Mouse (Mus musculus) embryonic facial prominence, embryonic 10.5 days (tissue): Measurements from ENCODE around the gene Uqcc1. TPM values are rescaled to one million over a fixed set of nuclear protein-coding genes. Genes with fewer than 3 reads are reported as not detected.

ENCODE experiments used
- DNase-seq: peaks from one replicate; pipeline ENCODE4 v3.0.0-alpha.2; 2017; ENCODE audit warnings: low spot score
- H3K27ac ChIP-seq: fragments of 300-500 bp; sonication (generic); replicated peaks from 2 replicates; pipeline ENCODE4 v1.5.1; 2016; ENCODE audit warnings: mild to moderate bottlenecking
- H3K27me3 ChIP-seq: fragments of 300-500 bp; sonication (generic); replicated peaks from 2 replicates; pipeline ENCODE4 v1.6.1; 2016; ENCODE audit warnings: low read depth, mild to moderate bottlenecking; ENCODE audit not compliant: poor library complexity, severe bottlenecking
- H3K36me3 ChIP-seq: fragments of 300-500 bp; sonication (generic); replicated peaks from 2 replicates; pipeline ENCODE4 v1.6.1; 2016; ENCODE audit warnings: mild to moderate bottlenecking, moderate library complexity
- H3K4me1 ChIP-seq: fragments of 300-500 bp; sonication (generic); 2 replicates; pipeline ENCODE4 v1.6.1; 2016
- H3K4me3 ChIP-seq: fragments of 300-500 bp; sonication (generic); 2 replicates; pipeline ENCODE4 v1.5.1; 2016; ENCODE audit warnings: mild to moderate bottlenecking, moderate library complexity
- H3K9me3 ChIP-seq: fragments of 300-500 bp; sonication (generic); 2 replicates; pipeline ENCODE4 v1.6.1; 2016; ENCODE audit warnings: mild to moderate bottlenecking
- WGBS: fragments of 180-500 bp; shearing (Covaris S2); methylation state at CpG from one replicate; pipeline ENCODE4 v1.1.7; 2016; 5-methylcytosine and 5-hydroxymethylcytosine counted together
- polyA plus RNA-seq: library from polyadenylated mRNA; unstranded; fragments of >200 nt; fragmentation: Nextera tagmentation; extraction: Ambion mirVana; gene quantifications from 2 replicates; pipeline ENCODE4 v1.2.1, GENCODE M21; 2016

The Uqcc1 gene
- polyA plus RNA-seq, 1 experiment from 2014 or later: 74.2 TPM

DNA sequence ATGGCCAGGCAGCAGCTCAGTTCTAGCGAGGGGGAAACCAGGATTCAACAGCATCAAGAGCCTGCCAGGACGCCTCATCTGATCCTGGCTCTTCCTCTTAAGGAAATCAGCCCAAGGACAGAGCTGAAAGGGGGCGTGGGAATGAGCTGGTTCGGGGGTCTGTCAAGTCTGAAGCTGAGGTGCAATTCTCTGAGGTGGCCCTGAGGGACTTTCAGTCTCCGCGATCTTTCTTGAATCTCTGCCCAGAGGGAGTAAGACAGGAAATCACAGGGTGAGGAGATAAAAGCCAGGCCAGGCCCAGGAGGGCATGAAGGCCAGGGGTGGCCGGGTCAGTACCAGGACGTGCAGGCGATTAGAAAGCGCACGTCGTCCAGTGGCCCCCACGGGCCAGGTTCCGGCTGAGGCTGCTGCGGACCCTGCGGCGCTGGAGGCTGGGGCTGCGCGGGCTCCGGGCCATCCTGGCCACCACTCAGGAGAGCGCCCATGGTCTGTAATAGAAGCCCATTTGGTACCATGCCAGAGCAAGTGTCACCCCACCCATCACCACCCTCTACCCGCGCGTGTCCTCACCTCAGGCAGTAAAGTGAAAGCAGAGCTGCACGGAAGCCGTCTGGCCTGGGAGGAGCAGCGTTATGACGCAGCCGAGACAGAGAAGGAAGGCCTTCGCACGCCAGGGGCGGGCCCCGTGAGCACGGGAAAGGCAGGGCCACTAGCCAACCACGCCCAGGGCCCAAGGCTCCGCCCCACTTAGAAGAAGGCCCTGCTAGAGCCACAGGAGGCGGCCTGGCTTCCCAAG is 111.3 kb downstream of the Uqcc1 start:
- 0 out of 2 replicates have a peak, but pooled peaks cover 9% of the 10 kb centered on the region for H3K27me3 ChIP-seq
- H3K4me1 ChIP-seq: peaks cover 30% of the 10 kb centered on the region
- H3K36me3 ChIP-seq: peaks cover 44% of the 10 kb centered on the region
- H3K27ac ChIP-seq: peak overlapping the region; percentile 84
- peak; percentile 92 for DNase-seq
- peak overlapping the region; percentile 75 for H3K4me3 ChIP-seq
- H3K9me3 ChIP-seq: no peaks in the 10 kb centered on the region
- WGBS: 2% methylated on average over 37 of the region's 37 CpGs

DNA sequence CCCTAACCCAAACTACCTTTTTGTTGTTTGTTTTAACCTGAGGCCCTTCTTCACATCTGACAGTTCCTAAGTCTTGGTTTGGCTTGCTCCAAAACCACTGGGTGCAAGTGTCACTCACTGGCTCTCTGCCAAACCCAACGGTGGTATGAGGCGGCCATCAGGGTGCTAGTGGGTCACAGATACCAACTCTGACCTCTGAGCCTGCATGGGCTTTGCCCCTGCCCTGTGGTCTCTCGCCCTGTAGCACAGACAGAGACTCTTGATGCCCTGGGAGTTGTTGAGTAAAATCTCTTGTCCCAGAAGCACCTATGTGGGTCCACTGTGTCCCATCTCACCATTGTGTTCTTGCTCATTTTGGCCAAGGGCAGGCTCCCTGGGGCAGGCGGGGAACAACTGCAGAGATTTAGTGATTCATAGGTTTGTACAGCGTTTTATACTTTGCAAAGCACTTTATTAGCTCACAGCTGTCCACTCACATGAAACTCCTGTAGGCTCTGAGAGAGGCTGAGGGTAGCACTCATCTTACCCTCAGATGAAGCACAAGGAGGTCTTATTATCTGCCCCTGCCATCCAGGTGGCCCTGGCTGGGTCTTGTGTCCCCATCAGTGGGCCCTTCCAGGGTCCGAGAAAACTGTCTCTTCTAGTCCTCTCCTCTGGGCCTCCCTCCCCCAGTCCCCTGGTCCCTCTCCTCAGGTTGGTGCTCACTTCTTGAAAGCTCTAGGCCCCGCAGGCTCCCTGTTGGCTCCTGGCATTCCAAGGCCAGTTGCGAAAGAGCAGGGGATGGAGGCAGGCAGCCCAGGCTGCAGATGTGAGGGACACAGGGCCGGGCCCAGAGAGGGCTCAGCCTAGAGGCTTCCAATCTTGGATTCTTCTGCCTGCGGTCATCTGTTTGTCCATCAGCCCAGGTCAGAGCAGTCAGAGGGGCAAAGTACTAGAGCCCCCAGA is 112.5 kb downstream of the Uqcc1 start:
- WGBS: 82% methylated on average over 10 of the region's 10 CpGs
- DNase-seq: no peak
- Histone ChIP-seq H3K27ac (no peak overlapping the region), H3K4me3 (peak overlapping the region; percentile 75; the same call in 1 of the 2 replicates), H3K9me3 (no peaks in the 10 kb centered on the region), H3K4me1 (peaks cover 30% of the 10 kb centered on the region), H3K27me3 (0 out of 2 replicates have a peak, but pooled peaks cover 9% of the 10 kb centered on the region), H3K36me3 (peaks cover 31% of the 10 kb centered on the region)

DNA sequence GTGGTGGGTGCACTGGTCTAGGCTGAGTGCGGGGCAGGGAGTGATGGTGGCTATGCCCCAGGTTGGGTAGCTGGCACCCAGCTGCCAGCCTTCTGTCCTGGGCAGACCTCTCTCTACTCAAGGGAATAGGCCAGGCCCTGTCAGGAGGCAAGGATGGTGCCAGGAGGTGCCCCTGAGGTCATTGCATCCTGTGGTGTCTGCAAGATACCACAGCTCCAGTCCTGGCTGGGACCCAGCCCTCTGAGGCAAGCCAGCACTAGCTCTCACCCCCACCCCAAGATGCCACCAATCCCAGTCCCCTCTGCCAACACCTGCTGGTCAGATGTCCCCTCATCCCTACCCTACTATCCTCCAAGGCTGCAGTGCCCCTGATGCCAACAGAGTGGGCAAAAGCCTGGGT is 113.9 kb downstream of the Uqcc1 start:
- H3K4me1 ChIP-seq: peaks cover 35% of the 10 kb centered on the region
- no peaks in the 10 kb centered on the region for H3K9me3 ChIP-seq
- H3K27me3 ChIP-seq: 0 out of 2 replicates have a peak, but pooled peaks cover 9% of the 10 kb centered on the region
- WGBS: 100% methylated on average over 1 of the region's 1 CpGs
- H3K27ac ChIP-seq: no peak overlapping the region
- no peak for DNase-seq
- H3K36me3 ChIP-seq: peaks cover 18% of the 10 kb centered on the region
- no peak overlapping the region for H3K4me3 ChIP-seq

DNA sequence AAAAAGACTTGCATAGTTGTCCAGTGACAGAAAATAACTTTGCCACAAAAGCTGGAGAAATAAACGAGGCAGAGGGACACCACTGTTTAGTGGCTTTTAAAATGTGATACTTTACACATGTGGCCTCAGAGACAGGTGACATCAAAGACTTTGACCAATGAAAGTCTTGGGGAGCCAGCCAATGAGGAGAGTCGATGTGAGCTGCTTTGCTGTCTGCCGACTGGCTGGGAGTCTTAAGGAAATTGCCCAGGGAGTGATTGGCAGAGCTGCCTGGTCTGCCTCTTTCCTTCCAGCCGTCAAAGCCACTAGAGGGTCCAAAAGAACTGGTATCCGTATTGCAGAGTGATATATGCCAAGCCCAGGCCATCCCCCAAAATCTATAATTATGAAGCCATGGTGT is 115.3 kb downstream of the Uqcc1 start:
- Histone ChIP-seq H3K27ac (no peak overlapping the region), H3K4me1 (peaks cover 32% of the 10 kb centered on the region), H3K4me3 (no peak overlapping the region), H3K9me3 (no peaks in the 10 kb centered on the region), H3K27me3 (0 out of 2 replicates have a peak, but pooled peaks cover 9% of the 10 kb centered on the region), H3K36me3 (peaks cover 5% of the 10 kb centered on the region)
- WGBS: 30% methylated on average over 5 of the region's 5 CpGs
- peak; percentile 25 for DNase-seq

DNA sequence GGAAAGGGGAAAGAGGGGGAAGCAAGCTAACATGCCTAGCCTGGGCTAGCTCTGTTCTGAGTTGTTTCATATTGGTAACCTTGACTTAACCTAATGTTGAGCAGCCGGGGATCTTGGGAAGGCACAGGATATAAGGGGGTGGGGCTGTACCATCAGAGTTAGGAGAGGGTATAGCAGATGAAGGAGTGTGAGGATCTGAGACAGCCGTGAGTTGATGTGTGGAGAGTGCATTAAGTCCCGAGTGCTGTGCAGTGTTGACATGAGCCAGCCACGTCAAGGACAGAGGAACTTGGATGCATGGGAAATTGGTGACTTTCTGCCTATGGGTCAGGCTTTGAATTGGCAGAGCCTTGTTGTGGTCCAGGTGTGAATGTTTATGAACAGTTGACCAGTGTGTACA is 117.5 kb downstream of the Uqcc1 start:
- WGBS: 81% methylated on average over 4 of the region's 4 CpGs
- H3K27ac ChIP-seq: no peak overlapping the region
- H3K9me3 ChIP-seq: no peaks in the 10 kb centered on the region
- H3K4me3 ChIP-seq: no peak overlapping the region
- H3K27me3 ChIP-seq: 0 out of 2 replicates have a peak, but pooled peaks cover 6% of the 10 kb centered on the region
- H3K36me3 ChIP-seq: no peaks in the 10 kb centered on the region
- DNase-seq: no peak
- peaks cover 10% of the 10 kb centered on the region for H3K4me1 ChIP-seq

DNA sequence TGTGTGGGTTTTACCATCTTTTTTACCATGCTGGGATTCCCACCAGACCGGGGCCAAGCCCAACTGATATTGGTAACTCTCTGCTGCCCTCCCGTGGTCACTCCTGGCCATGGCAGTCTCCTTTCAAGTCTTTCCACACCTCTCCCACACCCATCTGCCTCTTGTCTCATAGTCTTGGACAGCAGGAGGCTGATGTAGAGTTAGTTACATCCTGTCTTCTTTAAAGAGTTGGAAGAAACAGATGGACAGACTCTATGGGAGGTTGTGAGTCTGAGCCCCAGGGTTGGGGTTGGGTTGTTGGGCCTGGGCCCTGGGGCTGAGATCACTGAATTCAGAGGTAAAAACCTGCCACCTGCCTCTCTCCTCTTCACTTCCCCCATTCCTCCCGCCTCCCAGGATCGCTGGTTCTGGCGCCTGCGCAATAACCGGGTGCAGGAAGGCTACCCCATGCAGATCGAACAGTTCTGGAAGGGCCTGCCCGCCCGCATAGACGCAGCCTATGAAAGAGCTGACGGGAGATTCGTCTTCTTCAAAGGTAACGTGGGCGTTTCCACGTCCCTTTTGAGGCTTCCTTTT is 118.2 kb downstream of the Uqcc1 start:
- Histone ChIP-seq H3K4me3 (no peak overlapping the region), H3K27me3 (0 out of 2 replicates have a peak, but pooled peaks cover 3% of the 10 kb centered on the region), H3K27ac (no peak overlapping the region), H3K9me3 (no peaks in the 10 kb centered on the region), H3K4me1 (peaks cover 10% of the 10 kb centered on the region), H3K36me3 (no peaks in the 10 kb centered on the region)
- 44% methylated on average over 16 of the region's 16 CpGs for WGBS
- peak; percentile 85 for DNase-seq

DNA sequence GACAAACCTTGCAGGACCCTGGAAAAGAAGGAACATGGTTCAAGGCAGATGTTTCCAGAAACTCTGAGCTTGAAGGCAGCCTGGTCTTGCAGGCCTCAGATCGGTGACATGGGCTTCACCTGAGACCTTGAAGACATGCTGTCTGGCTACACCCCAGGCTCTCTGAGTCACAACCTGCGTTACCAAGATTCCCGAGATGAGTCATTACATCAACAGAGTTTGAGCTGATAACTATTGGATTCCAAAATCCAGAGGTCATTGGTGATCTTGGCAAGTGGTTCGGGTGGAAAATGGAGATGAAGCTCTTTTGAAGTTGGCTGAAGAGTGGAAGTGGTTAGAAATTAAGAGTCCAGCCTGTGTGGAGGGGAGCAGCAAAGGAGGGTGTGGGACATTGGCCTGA is 120.5 kb downstream of the Uqcc1 start:
- no peaks in the 10 kb centered on the region for H3K27me3 ChIP-seq
- H3K9me3 ChIP-seq: no peaks in the 10 kb centered on the region
- H3K4me1 ChIP-seq: 0 out of 2 replicates have a peak, but pooled peaks cover 10% of the 10 kb centered on the region
- no peak overlapping the region for H3K27ac ChIP-seq
- DNase-seq: no peak
- 87% methylated on average over 4 of the region's 4 CpGs for WGBS
- no peaks in the 10 kb centered on the region for H3K36me3 ChIP-seq
- no peak overlapping the region for H3K4me3 ChIP-seq

DNA sequence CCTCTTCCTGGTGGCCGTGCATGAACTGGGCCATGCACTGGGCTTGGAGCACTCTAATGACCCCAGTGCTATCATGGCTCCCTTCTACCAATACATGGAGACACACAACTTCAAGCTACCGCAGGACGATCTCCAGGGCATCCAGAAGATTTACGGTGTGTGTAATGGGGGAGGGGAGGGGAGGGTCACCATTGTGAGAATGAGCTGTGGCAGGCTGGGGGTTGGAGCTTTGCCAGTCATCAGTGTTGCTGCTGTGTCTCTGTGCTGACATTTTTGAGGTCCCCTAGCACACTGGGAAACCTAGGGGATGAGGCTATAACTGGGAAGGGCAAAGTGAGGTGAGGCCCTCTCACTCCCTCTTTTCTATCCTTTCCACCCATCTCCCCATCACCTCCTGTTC is 122.7 kb downstream of the Uqcc1 start:
- Histone ChIP-seq H3K27ac (no peak overlapping the region), H3K4me3 (no peak overlapping the region), H3K36me3 (no peaks in the 10 kb centered on the region), H3K9me3 (no peaks in the 10 kb centered on the region), H3K27me3 (no peaks in the 10 kb centered on the region), H3K4me1 (0 out of 2 replicates have a peak, but pooled peaks cover 9% of the 10 kb centered on the region)
- DNase-seq: no peak
- 87% methylated on average over 4 of the region's 4 CpGs for WGBS

DNA sequence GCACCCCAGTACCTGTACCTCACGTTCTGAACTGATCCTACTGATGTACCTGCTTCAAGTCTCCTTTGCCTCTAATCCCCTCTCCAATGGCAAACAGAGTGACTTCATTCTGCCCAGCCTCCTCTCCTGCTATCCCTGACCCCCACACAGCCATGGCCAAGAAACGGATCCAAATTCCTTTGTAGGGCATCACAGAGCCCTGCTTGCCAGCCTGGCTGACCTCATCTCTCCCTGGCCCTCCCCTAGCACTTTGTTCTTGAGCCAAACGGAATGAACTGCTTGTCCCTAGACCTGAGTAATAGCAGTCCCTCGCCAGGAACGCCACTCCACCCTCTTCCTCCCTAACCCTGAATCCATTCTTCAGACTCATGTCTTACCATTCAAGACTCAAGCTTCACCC is 123.6 kb downstream of the Uqcc1 start:
- DNase-seq: no peak
- Histone ChIP-seq H3K27me3 (no peaks in the 10 kb centered on the region), H3K9me3 (no peaks in the 10 kb centered on the region), H3K36me3 (no peaks in the 10 kb centered on the region), H3K4me3 (no peak overlapping the region), H3K27ac (no peak overlapping the region), H3K4me1 (0 out of 2 replicates have a peak, but pooled peaks cover 5% of the 10 kb centered on the region)
- WGBS: 76% methylated on average over 5 of the region's 5 CpGs

DNA sequence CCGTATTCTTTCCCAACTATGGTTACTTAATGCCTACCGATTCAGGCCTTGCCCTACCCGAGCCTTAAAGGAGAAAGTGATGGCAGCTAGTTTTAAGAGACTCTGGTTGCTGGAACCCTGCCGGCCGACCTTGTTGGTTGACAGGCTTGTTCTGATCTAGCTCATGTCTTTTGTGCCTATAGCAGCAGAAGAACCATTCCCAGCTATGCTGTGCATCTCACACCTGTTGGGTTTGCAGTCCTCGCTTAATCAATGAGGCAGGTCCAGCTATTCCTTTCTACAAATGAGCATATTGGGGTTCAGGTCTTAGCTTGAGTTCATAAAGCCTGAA is 124.2 kb downstream of the Uqcc1 start:
- Histone ChIP-seq H3K9me3 (no peaks in the 10 kb centered on the region), H3K27me3 (no peaks in the 10 kb centered on the region), H3K4me3 (no peak overlapping the region), H3K27ac (no peak overlapping the region), H3K36me3 (no peaks in the 10 kb centered on the region), H3K4me1 (0 out of 2 replicates have a peak, but pooled peaks cover 5% of the 10 kb centered on the region)
- 84% methylated on average over 6 of the region's 6 CpGs for WGBS
- no peak for DNase-seq

DNA sequence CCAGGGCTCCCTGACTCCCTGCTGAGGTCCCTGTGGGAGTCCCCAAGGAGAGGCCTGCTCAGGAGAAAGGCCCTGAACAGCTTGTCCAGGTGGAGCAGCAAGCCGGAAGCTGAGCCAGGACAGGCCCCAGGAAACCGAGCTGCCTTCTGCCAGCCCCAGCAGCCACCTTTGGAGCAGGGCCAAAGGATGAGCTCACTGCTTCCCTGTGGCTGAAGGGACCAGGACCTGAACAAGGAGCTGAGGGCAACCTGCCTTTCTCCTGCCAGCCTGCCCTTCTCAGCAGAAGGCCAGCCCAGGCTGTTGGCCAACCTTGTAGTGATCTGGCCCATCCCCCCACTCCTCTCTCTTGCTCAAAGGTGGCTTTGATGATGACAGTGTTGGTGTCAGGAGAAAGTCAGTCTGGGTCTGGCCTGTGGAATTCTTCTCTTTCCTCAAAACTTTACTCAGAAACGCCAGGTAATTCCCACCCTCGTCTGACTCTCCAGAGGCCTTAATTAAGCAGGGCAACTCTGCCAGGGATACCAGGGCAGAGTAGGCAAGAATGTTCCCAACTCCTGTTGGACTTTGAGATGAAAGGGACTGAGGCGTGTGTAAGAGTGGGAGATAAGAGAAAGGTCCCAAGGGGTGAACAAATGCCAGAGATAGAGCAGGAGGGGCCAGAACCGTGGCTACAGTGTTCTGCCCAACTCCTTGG is 124.7 kb downstream of the Uqcc1 start:
- H3K4me1 ChIP-seq: 0 out of 2 replicates have a peak, but pooled peaks cover 5% of the 10 kb centered on the region
- no peaks in the 10 kb centered on the region for H3K27me3 ChIP-seq
- DNase-seq: no peak
- WGBS: 72% methylated on average over 6 of the region's 6 CpGs
- H3K36me3 ChIP-seq: no peaks in the 10 kb centered on the region
- no peaks in the 10 kb centered on the region for H3K9me3 ChIP-seq
- H3K4me3 ChIP-seq: no peak overlapping the region
- H3K27ac ChIP-seq: no peak overlapping the region

DNA sequence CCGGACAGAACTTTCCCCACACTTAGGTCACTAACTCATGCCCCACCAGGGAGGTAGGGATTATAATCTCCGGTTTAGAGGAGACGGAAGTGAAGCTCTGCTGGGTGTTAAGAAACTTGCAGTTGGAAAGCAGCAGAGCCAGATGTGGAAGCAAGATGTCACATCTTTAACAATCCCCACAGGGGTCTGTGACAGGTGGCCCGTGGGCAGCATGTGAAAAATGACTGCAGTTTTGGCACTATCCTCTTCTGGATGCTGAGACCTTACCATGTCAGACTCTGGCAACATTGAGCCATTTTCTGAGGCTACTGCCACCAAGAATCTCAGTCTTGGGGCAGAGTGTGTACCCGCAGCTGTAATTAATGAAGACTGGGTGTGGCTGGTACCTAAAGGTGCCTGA is 126.1 kb downstream of the Uqcc1 start:
- Histone ChIP-seq H3K36me3 (no peaks in the 10 kb centered on the region), H3K27me3 (no peaks in the 10 kb centered on the region), H3K4me3 (no peak overlapping the region), H3K4me1 (0 out of 2 replicates have a peak, but pooled peaks cover 5% of the 10 kb centered on the region), H3K27ac (no peak overlapping the region), H3K9me3 (no peaks in the 10 kb centered on the region)
- WGBS: 79% methylated on average over 5 of the region's 5 CpGs
- no peak for DNase-seq
